Mouse (Mus musculus) gastrocnemius, postnatal 36 days (tissue): Measurements from ENCODE around the gene Atp2c1. TPM values are rescaled to one million over a fixed set of nuclear protein-coding genes. Genes with fewer than 3 reads are reported as not detected.

Experiments
- DNase-seq, 2 experiments: peaks; one replicate each; pipeline ENCODE4 v3.0.0; 2022
- intact Hi-C: fragments of 180-260 bp; cut with DNase I; formaldehyde crosslinking; loops from one replicate; pipeline ENCODE4 v1.15.1; 2025
- long read RNA-seq, 2 experiments: library from polyadenylated mRNA; stranded (forward); transcript quantifications; one replicate each; pipeline ENCODE4 v2.0.0; 2021
- total RNA-seq, 2 experiments: library from RNA; stranded (reverse); gene quantifications; 2 replicates each; pipeline ENCODE4 v1.2.3; 2021

Atp2c1 gene
- 10 to 100 TPM; 34.2 to 35.3 TPM for total RNA-seq
- long read RNA-seq, experiment 1, full-length matches to known transcripts = 4 of 8 reads
- long read RNA-seq, experiment 1, partial matches to known transcripts = 3 of 8 reads
- long read RNA-seq, experiment 1, other reads (novel, unspliced or antisense) = 1 of 8 reads
- long read RNA-seq, experiment 2, full-length matches to known transcripts = 7 of 17 reads
- long read RNA-seq, experiment 2, partial matches to known transcripts = 3 of 17 reads
- long read RNA-seq, experiment 2, other reads (novel, unspliced or antisense) = 7 of 17 reads

- DNase-seq = no peak
- intact Hi-C loops = no loop called here
These were observed at the start of gene Atp2c1 for GRCm38 (mm10) chr9:105527219-105527618. Atp2c1 (minus strand) TSS chr9:105527319.

- intact Hi-C loops = no loop called here
- DNase-seq = no peak
These were observed 30.3 kb upstream of the Atp2c1 start for GRCm38 (mm10) chr9:105557452-105557851.

GRCm38 (mm10) chr9:105556141-105556735, 29.1 kb upstream of the Atp2c1 start:
- intact Hi-C loops = no loop called here

GRCm38 (mm10) chr9:105554439-105554807, 27.3 kb upstream of the Atp2c1 start:
- intact Hi-C loops = no loop called here
- no peak for DNase-seq

More at GRCm38 (mm10) chr9:105556141-105556735, 29.1 kb upstream of the Atp2c1 start:
- DNase-seq = no peak

DNA sequence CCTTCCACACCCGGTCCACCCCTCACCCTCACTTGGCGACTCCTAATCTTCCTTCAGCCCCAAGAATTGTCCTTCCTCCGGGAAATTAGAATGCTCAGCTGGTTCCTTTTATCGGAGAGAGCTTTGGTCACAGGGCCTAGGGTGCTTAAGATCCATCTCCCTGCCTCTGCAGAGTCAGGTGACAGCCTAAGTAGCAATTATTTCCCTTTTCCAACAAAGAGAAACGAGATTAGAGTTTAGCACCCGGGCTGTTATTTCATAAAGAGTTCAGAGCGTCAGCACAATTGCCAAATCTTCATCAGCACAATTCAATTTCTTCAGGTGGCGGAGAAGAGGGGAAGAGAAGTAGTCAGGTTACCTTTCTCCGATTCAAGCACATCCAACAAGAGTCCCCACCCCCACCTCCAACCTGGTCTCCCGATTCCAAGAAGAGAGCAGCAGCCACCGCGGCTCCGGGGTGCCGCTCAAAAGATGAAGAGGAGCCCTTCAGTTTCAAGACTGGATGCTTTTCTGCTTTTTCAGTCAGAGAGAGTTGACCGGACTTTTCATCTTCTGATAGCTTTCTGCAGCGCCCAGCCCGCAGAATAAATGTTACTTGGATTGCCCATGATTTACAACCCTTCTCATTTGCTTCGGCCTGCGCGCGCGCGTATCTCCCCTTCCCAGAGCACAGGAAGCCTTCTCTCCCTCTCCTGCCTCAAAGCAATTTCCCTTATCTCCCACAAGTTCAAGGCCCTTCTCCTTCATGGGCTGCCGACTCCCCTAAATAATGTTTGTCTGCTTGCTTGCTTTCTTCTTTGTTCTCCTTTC, 26.7 kb upstream of the Atp2c1 start:
- intact Hi-C loops = no loop called here
- DNase-seq = no peak

GRCm38 (mm10) chr9:105551407-105551806, 24.3 kb upstream of the Atp2c1 start:
- intact Hi-C loops = no loop called here
- DNase-seq = no peak

- DNase-seq = no peak
- intact Hi-C loops = no loop called here
These were observed 22.0 kb upstream of the Atp2c1 start for GRCm38 (mm10) chr9:105549096-105549495.

- no peak for DNase-seq
- intact Hi-C loops = no loop called here
These were observed 17.1 kb upstream of the Atp2c1 start for GRCm38 (mm10) chr9:105544013-105544750.

DNA sequence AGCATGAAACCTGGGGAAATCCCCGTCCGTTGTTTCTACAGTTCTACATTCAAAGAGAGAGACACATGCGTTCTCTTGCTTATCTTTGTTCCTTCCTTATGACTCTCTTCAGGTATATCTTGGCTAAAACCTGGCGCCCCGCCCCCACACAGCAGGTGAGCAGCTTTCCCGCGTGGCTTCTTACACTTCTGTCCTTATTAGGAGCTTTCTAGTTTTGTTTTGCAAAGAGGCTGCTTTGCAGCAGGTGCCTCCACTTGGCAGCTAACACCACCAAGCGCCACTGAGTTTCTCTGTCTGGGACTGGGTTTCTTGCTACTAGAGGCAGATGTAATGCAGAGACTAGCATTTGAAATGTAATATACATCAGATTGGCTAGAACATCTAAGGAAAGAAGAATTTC, 10.4 kb upstream of the Atp2c1 start:
- intact Hi-C loops = no loop called here

DNA sequence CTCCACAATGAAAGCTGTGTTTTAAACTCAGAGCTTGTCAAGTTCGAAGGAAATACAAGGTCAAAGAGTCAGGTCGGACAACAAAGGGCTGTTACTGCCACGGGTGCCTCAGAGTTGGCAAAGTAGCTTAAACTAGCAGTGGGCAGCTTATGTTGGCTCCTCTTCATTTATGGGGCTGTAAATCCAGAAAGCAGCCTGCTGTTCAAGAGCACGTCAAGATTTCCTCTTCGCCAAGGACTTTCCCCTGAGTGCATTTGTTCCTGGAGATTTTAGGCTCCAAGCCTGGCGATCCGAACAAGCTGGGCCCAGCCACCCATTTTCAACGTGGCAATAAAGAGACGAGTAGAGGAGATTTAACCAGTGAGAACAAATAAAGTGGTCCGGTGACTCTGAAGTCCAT, 9.8 kb upstream of the Atp2c1 start:
- intact Hi-C loops = no loop called here

More for the DNA sequence above, 10.4 kb upstream of the Atp2c1 start:
- no peak for DNase-seq

DNA sequence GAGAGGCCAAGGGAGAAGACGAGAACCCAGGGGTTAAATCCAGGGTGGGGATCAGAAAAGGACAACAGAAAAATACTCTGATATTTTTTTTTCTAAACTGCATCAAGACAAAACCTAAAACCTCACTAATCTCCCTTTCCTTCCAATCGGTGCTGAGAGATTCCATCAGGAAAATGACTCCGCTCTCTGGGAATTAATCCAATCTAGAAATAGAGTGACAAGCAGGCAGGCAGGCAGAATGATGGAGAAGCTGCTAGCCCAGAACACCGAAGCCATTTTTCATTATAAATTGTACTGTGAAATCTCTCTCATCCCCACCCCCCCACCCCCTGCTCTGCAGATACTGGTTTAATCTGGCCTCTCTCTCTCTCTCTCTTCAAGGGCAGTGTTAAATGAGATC, 1.8 kb downstream of the Atp2c1 start:
- intact Hi-C loops = no loop called here
- DNase-seq = no peak

More for the DNA sequence above, 9.8 kb upstream of the Atp2c1 start:
- DNase-seq = no peak

GRCm38 (mm10) chr9:105523038-105523437, 4.1 kb downstream of the Atp2c1 start:
- no peak for DNase-seq
- intact Hi-C loops = no loop called here

DNA sequence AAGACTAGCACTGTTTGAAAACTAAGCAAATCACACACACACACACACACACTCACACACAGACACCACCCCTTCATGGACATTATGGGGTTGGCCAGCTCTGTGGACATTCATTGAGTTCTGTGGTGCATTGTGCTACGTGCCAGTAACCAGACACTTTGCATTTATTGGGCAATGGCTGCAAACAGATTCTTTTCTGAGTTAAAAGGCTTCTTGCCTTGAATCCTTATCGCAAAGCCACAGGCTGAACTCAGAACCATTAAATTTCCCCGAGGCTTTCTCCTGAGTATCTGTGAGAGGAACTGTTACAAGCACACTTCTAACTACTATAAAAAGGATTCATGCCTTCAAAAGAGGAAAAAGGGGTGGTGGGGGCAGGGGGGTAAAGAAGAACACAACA, 5.1 kb downstream of the Atp2c1 start:
- no peak for DNase-seq
- intact Hi-C loops = no loop called here

GRCm38 (mm10) chr9:105520776-105521552, 6.2 kb downstream of the Atp2c1 start:
- intact Hi-C loops = no loop called here
- DNase-seq = peak; percentile 31 to 35

DNA sequence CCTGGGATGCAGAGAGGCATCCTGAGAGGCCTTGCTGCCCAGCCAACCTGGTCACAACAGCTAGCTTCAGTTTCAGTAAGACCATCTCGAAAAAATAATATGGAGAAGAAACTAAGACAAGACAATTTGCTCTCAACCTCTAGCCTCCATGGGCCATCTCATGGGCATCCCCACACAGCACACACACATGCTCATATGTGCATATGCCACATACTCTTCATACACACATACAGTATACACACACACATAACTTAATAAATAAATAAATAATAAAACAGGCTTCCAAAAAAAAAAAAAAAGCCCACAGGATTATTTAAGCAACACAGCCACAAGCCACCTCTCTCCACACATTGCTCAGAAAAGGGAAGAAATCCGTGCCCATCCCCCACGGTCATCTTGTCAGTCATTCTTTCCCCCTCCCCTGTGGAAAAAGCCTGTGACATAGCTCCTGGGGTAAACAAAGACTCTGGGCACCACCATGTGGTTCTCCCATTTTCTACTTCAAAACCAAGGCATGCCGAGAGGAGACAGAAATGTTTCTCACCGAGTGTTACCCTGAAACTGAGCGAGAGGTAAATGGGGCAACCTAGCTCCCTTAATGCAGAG, 7.7 kb downstream of the Atp2c1 start:
- DNase-seq = no peak
- intact Hi-C loops = no loop called here

DNA sequence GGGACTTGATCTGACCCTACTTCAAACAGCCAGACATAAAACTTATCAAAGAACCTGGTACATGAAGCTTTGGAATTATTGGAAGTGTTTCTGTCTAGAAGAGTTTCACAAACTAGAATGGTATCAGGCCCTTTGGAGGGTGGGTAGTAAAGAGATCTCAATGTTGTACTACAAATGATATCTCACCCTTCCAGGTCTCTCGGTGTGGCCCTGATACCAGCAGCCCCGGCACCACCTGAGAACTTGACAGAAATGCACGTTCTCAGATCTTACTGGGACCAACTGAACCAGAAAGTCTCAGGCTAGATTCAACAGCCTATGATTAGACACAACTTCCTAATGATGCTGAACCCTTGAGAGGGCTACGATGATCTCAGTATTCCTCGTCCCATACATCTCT, 23.4 kb downstream of the Atp2c1 start:
- DNase-seq = no peak
- intact Hi-C loops = no loop called here

DNA sequence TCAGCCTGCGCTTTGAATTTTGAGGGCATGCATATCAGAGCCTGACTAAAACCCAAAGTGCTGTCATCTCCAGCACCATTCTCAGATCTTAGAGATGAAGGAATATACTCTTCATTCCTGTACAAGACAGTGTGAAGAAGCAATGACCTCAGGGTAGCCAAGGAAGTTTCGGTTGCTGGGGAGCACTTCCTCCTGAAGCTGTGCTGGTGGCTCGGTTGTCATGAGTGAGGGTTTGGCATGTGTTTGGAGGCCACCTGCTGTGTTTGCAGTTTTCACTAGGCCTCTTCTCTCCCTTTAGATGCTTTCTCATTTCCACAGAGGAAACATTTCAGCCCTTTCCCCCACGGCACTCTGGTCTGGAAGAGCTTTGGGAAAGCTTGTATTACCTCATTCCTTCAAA, 24.7 kb downstream of the Atp2c1 start:
- DNase-seq = no peak
- intact Hi-C loops = no loop called here

DNA sequence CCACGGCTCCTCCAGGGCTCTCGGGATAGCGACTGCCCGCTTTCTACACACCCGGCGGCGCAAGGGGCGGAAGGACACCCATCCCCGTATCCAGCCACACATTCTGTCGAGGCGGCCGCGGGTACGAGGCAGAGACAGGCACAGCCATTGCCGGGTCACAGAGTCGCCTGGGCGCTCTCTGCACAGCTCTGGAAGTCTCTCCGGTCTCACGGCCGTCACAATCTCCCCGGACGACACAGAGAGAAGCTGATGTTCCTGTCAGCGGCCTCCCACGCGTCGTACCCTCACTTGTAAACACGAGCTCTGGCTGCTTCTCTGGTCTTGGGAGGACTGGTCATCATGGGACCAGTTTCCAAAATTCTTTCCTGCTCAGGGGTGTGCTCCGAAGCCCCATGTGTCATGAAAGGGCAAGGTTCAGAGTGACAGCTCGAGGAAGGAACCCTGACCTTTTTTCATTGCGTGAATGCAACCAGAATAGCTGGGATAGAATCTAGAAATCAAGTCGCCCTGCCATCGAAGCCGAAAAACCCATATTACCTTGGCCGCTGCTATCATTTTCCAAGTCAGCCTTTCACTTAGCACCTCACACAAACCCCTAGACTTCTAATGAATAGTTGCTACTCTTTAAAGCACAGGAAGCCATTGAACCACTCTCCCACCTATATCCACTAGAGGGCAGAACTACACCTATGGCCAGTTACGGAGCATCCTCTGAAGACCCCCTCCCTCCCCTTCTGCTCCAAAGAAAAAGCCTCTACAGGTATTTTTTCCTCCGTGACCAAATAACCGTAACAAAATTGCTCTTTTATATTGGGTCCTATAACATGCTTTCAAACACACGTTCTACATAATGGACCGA, 31.6 kb downstream of the Atp2c1 start:
- intact Hi-C loops = loop anchor here (5.0 kb wide), 1 partner anchor 122 kb away; no protein-coding TSS in a partner anchor
- DNase-seq = no peak
